In the genomic region with DNA sequence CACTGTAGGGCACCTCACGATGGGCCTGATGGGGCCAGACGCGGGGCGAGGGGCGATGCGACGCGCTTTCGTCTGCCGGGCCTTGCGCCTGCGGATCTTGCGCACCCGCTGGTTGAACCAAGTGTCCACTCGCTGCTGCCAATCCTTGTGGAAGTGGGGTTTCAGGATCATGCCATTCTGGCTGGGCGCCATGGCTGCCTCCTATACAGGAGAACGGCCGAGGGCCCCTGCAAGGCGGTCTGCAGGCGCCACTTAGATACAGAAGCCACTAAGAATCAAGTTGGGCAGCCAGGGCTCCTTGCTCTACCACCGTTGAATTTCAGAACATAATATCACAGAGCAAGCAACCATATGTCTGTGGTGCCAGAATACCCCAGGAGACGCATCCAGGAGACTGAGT, we compare ENCODE assay signal across 26 mouse cellular contexts. TPM values are rescaled to one million over a fixed set of nuclear protein-coding genes. Genes with fewer than 3 reads are reported as not detected.
DNase-seq lines count a peak whose midpoint lies in the region; ATAC-seq and TF ChIP-seq lines count a peak whose summit lies in the region.
"Had no signal": no experiment of that assay in that cellular context is flagged by ENCODE, and none has a peak within 500 bp of the region (broad histone marks: within the 10 kb centered on the region; RNA-seq: fewer than 3 reads in every experiment).

No protein-coding gene starts in this region.

- no peak overlapping the region for H3K4me2 ChIP-seq in forebrain, embryonic 11.5 days (ENCODE audit: low read depth, low read length, severe bottlenecking)
- H3K4me2 ChIP-seq in forebrain, postnatal 0 days (ENCODE audit: low read depth), result no peak overlapping the region
- H3K4me2 ChIP-seq: embryonic facial prominence, embryonic 13.5 days; heart, embryonic 12.5 days; hindbrain, embryonic 15.5 days; limb, embryonic 12.5 days; lung, embryonic 15.5 days had no signal

- no peak for TF ChIP-seq POLR2A in cerebellum, adult 2 months (IDR thresholded peaks at IDR 0.05; ENCODE audit: borderline replicate concordance, insufficient read depth, low read length)

- H3K9ac ChIP-seq in forebrain, embryonic 11.5 days (ENCODE audit: low read length), result no peak overlapping the region
- no peak overlapping the region for H3K9ac ChIP-seq in forebrain, postnatal 0 days
- H3K9ac ChIP-seq: heart, embryonic 12.5 days; hindbrain, embryonic 15.5 days; limb, embryonic 12.5 days; liver, embryonic 14.5 days; lung, embryonic 15.5 days had no signal

- no peak overlapping the region for H3K4me3 ChIP-seq in forebrain, embryonic 11.5 days (ENCODE audit: low read depth, low read length)
- no peak overlapping the region for H3K4me3 ChIP-seq in forebrain, postnatal 0 days (ENCODE audit: low read depth, low read length)
- H3K4me3 ChIP-seq in cerebellum, adult 2 months (replicated peaks; ENCODE audit: insufficient read depth, low read depth, low read length), result no peak overlapping the region
- H3K4me3 ChIP-seq: embryonic facial prominence, embryonic 13.5 days; heart, embryonic 12.5 days; hindbrain, embryonic 15.5 days; limb, embryonic 12.5 days; lung, embryonic 15.5 days had no signal

- H3K36me3 ChIP-seq in forebrain, embryonic 11.5 days (ENCODE audit: control insufficient read depth, insufficient read depth, low read length), result no peaks in the 10 kb centered on the region
- no peaks in the 10 kb centered on the region for H3K36me3 ChIP-seq in forebrain, postnatal 0 days (ENCODE audit: insufficient read depth)
- H3K36me3 ChIP-seq: embryonic facial prominence, embryonic 13.5 days; heart, embryonic 12.5 days; hindbrain, embryonic 15.5 days; limb, embryonic 12.5 days; lung, embryonic 15.5 days had no signal

- TF ChIP-seq CTCF in forebrain, postnatal 0 days (IDR thresholded peaks at IDR 0.05; ENCODE audit: low read depth), result no peak
- no peak for TF ChIP-seq CTCF in cerebellum, adult 2 months (IDR thresholded peaks at IDR 0.05; ENCODE audit: borderline replicate concordance, insufficient read depth, low read depth, low read length)

- H3K27me3 ChIP-seq in forebrain, embryonic 11.5 days (ENCODE audit: control insufficient read depth, insufficient read depth, low read length), result no peaks in the 10 kb centered on the region
- no peaks in the 10 kb centered on the region for H3K27me3 ChIP-seq in forebrain, postnatal 0 days (ENCODE audit: insufficient read depth, low read length)
- H3K27me3 ChIP-seq in cerebellum, adult 2 months (ENCODE audit: control insufficient read depth, insufficient read depth, low read length), result no peaks in the 10 kb centered on the region
- H3K27me3 ChIP-seq: embryonic facial prominence, embryonic 13.5 days; hindbrain, embryonic 15.5 days; limb, embryonic 12.5 days; lung, embryonic 15.5 days had no signal

- WGBS in forebrain, embryonic 11.5 days, result 93% methylated on average over 22 of the region's 22 CpGs
- 89% methylated on average over 22 of the region's 22 CpGs for WGBS in forebrain, postnatal 0 days
- WGBS in cerebellum, adult 2 months, result 80% methylated on average over 22 of the region's 22 CpGs

- peak; percentile 60 for DNase-seq in forebrain, embryonic 11.5 days (ENCODE audit: low spot score)
- DNase-seq in forebrain, postnatal 0 days, result no peak
- peak; percentile 24 for DNase-seq in left cerebral cortex, postnatal 4 days
- DNase-seq in left cerebral cortex, postnatal 36 days (ENCODE audit: low spot score in 2 of 2), result no peak
- DNase-seq in right cerebral cortex, postnatal 14 days, result peak; percentile 42
- DNase-seq in right cerebral cortex, postnatal 4 days, result no peak
- no peak for DNase-seq in cerebellum, adult 2 months
- DNase-seq: cerebellum, adult 9-11 months; gastrocnemius, postnatal 10 days; heart, adult 11 months; heart, postnatal 14 days; kidney, adult 18-20 months; lung, postnatal 4 days; thymus, postnatal 14 days had no signal

- ATAC-seq in forebrain, embryonic 11.5 days (replicated peaks; ENCODE audit: low FRiP score), result no peak
- no peak for ATAC-seq in forebrain, postnatal 0 days

- H3K9me3 ChIP-seq in forebrain, embryonic 11.5 days (ENCODE audit: control insufficient read depth, low read length), result no peaks in the 10 kb centered on the region
- H3K9me3 ChIP-seq in forebrain, postnatal 0 days (ENCODE audit: low read length), result no peaks in the 10 kb centered on the region
- H3K9me3 ChIP-seq: embryonic facial prominence, embryonic 13.5 days; heart, embryonic 12.5 days; hindbrain, embryonic 15.5 days; limb, embryonic 12.5 days; lung, embryonic 15.5 days had no signal

- H3K4me1 ChIP-seq in forebrain, embryonic 11.5 days (replicated peaks; ENCODE audit: control insufficient read depth, insufficient read depth, low read length), result peaks cover 4% of the 10 kb centered on the region; the same call in 1 of the 2 replicates
- no peaks in the 10 kb centered on the region for H3K4me1 ChIP-seq in forebrain, postnatal 0 days (ENCODE audit: insufficient read depth)
- H3K4me1 ChIP-seq in cerebellum, adult 2 months (ENCODE audit: control insufficient read depth, insufficient read depth, low read length), result no peaks in the 10 kb centered on the region

- intact Hi-C loops in left cerebral cortex, postnatal 4 days (cut with DNase I), result loop anchor here (5.0 kb wide), 1 partner anchor 279 kb away; a partner anchor contains a TSS
- intact Hi-C loops in left cerebral cortex, postnatal 36 days (cut with DNase I), result loop anchor here (5.0 to 10.0 kb wide), 2 partner anchors 264 to 279 kb away; a partner anchor contains a TSS

- H3K27ac ChIP-seq in forebrain, embryonic 11.5 days (ENCODE audit: low read depth, low read length), result no peak overlapping the region
- no peak overlapping the region for H3K27ac ChIP-seq in forebrain, postnatal 0 days (ENCODE audit: low read depth, low read length)
- H3K27ac ChIP-seq in cerebellum, adult 2 months (ENCODE audit: insufficient read depth, low read length), result no peak overlapping the region
- H3K27ac ChIP-seq: embryonic facial prominence, embryonic 13.5 days; hindbrain, embryonic 15.5 days; kidney, postnatal 0 days; liver, embryonic 14.5 days; lung, embryonic 15.5 days had no signal

RNA-seq across cellular contexts. Expression of a gene that starts 8.6 kb away (rescaled TPM):
- polyA plus RNA-seq in forebrain, embryonic 11.5 days (2014; fragmentation: Nextera tagmentation; extraction: Ambion mirVana), result not detected in 2 replicates
- total RNA-seq in forebrain, postnatal 0 days (2014; rRNA removed), result not detected in 2 replicates
- polyA plus RNA-seq in forebrain, postnatal 0 days (2015; fragmentation: Nextera tagmentation; extraction: Ambion mirVana), result not detected in 2 replicates
- not detected for total RNA-seq in left cerebral cortex, postnatal 4 days (2021)
- not detected for total RNA-seq in left cerebral cortex, postnatal 36 days (2021)
- polyA plus RNA-seq in cerebellum, adult 2 months (2012; rRNA removed), result 0.05 TPM in 2 replicates
- total RNA-seq: adrenal gland, adult 18-20 months; adrenal gland, postnatal 4 days; gastrocnemius, postnatal 10 days; heart, postnatal 14 days; layer of hippocampus, postnatal 36 days; neutrophil, adult 5-6 weeks had no signal
- polyA plus RNA-seq: embryonic facial prominence, embryonic 13.5 days; frontal cortex, adult 2 months; hindbrain, embryonic 15.5 days; limb, embryonic 12.5 days; lung, embryonic 15.5 days had no signal

RNA-seq across cellular contexts. Expression of a gene that starts 27.2 kb away (rescaled TPM):
- 222 and 238 TPM in 2 replicates for polyA plus RNA-seq in forebrain, embryonic 11.5 days (2014; fragmentation: Nextera tagmentation; extraction: Ambion mirVana)
- 141 and 164 TPM in 2 replicates for total RNA-seq in forebrain, postnatal 0 days (2014; rRNA removed)
- polyA plus RNA-seq in forebrain, postnatal 0 days (2015; fragmentation: Nextera tagmentation; extraction: Ambion mirVana), result 250 and 273 TPM in 2 replicates
- 10 to 100 TPM; 80.6 to 81.3 TPM for total RNA-seq in left cerebral cortex, postnatal 4 days (2021)
- 100 to 1,000 TPM; 221 to 262 TPM for total RNA-seq in left cerebral cortex, postnatal 36 days (2021)
- 252 and 282 TPM in 2 replicates for polyA plus RNA-seq in cerebellum, adult 2 months (2012; rRNA removed)

Comparison
In these comparisons a context has a peak if more than half of its experiments do, and no peak if none do; other contexts are left out.
1. DNase-seq: peak in forebrain, embryonic 11.5 days (single experiment), left cerebral cortex, postnatal 4 days (single experiment) and right cerebral cortex, postnatal 14 days (single experiment); none in forebrain, postnatal 0 days (single experiment), left cerebral cortex, postnatal 36 days (0 of 2), right cerebral cortex, postnatal 4 days (single experiment) and cerebellum, adult 2 months (0 of 2).